Mouse (Mus musculus) liver, postnatal 0 days (tissue): ENCODE measurements at regions not wholly inside any gene's neighbourhood (a gene's known extent, or its start where the extent isn't known, plus 50 kb on each side); places are given as distances from the start of the nearest gene placed in this dataset.

Source experiments
- ATAC-seq: fragments of 200-750 bp; cut with Nextera tagmentation; 2 replicates; pipeline ENCODE4 v1.8.0; 2017; ENCODE audit warnings: mild to moderate bottlenecking, moderate library complexity
- DNase-seq: peaks from one replicate; pipeline ENCODE4 v3.0.0-alpha.2; 2016
- H3K27ac ChIP-seq: fragments of 300-500 bp; sonication (generic); 2 replicates; pipeline ENCODE4 v1.5.1; 2014; ENCODE audit warnings: antibody characterized with exemption, moderate library complexity, mild to moderate bottlenecking, low read depth
- H3K27me3 ChIP-seq: fragments of 300-500 bp; sonication (generic); 2 replicates; pipeline ENCODE4 v1.6.1; 2014; ENCODE audit warnings: low read length, control low read depth, mixed read lengths; ENCODE audit not compliant: insufficient read depth
- H3K36me3 ChIP-seq: fragments of 300-500 bp; sonication (generic); replicated peaks from 2 replicates; pipeline ENCODE4 v1.6.1; 2014; ENCODE audit warnings: mild to moderate bottlenecking, control low read depth, low read length, moderate library complexity, mixed read lengths; ENCODE audit not compliant: insufficient read depth
- H3K4me1 ChIP-seq: fragments of 300-500 bp; sonication (generic); 2 replicates; pipeline ENCODE4 v1.6.1; 2014; ENCODE audit warnings: antibody characterized with exemption, mild to moderate bottlenecking, control low read depth; ENCODE audit not compliant: insufficient read depth
- H3K4me2 ChIP-seq: fragments of 300-500 bp; sonication (generic); 2 replicates; pipeline ENCODE4 v1.6.1; 2014; ENCODE audit warnings: low read depth, mild to moderate bottlenecking, low read length, moderate library complexity, mixed read lengths
- H3K4me3 ChIP-seq: fragments of 300-500 bp; sonication (generic); 2 replicates; pipeline ENCODE4 v1.5.1; 2014; ENCODE audit warnings: low read depth, low read length
- H3K9ac ChIP-seq: fragments of 300-500 bp; sonication (generic); replicated peaks from 2 replicates; pipeline ENCODE4 v1.6.1; 2014; ENCODE audit warnings: mild to moderate bottlenecking, moderate library complexity
- H3K9me3 ChIP-seq: fragments of 300-500 bp; sonication (generic); 2 replicates; pipeline ENCODE4 v1.6.1; 2016; ENCODE audit warnings: mild to moderate bottlenecking, control low read depth, low read length, mixed read lengths
- CTCF ChIP-seq: sonication (generic); IDR thresholded peaks from 2 replicates; pipeline ENCODE4 v1.5.1; 2016; ENCODE audit warnings: antibody characterized with exemption, low read depth
- EP300 ChIP-seq: IDR thresholded peaks from 2 replicates; pipeline ENCODE4 v1.6.1; 2016; ENCODE audit warnings: antibody characterized with exemption, low read depth, mild to moderate bottlenecking
- WGBS: fragments of 180-500 bp; shearing (Covaris S2); extraction: QIAGEN DNeasy Blood & Tissue Kit; methylation state at CpG from one replicate; pipeline ENCODE4 v1.1.7; 2014; ENCODE audit not compliant: insufficient replicate concordance; 5-methylcytosine and 5-hydroxymethylcytosine counted together

GRCm38 (mm10) chr16:15107234-15107633 is 200.8 kb downstream of the Efcab1 start:
- WGBS, result 65% methylated on average over 1 of the region's 1 CpGs
- DNase-seq (no peak), ATAC-seq (no peak)
- Histone ChIP-seq H3K9me3 (no peaks in the 10 kb centered on the region), H3K27me3 (no peaks in the 10 kb centered on the region), H3K36me3 (no peaks in the 10 kb centered on the region), H3K9ac (no peak overlapping the region), H3K4me2 (no peak overlapping the region), H3K27ac (no peak overlapping the region), H3K4me1 (no peaks in the 10 kb centered on the region), H3K4me3 (no peak overlapping the region)
- no peak for TF ChIP-seq CTCF
- TF ChIP-seq EP300, result no peak

- WGBS, result 81% methylated on average over 2 of the region's 2 CpGs
- no peak for DNase-seq
- Histone ChIP-seq H3K9me3 (no peaks in the 10 kb centered on the region), H3K9ac (no peak overlapping the region), H3K27me3 (no peaks in the 10 kb centered on the region), H3K36me3 (no peaks in the 10 kb centered on the region), H3K4me3 (no peak overlapping the region), H3K4me2 (no peak overlapping the region), H3K4me1 (no peaks in the 10 kb centered on the region), H3K27ac (no peak overlapping the region)
- no peak for TF ChIP-seq CTCF
- TF ChIP-seq EP300, result no peak
- no peak for ATAC-seq
Observed at GRCm38 (mm10) chr16:15113131-15113530, 204.1 kb upstream of the Gm21897 start.

DNA sequence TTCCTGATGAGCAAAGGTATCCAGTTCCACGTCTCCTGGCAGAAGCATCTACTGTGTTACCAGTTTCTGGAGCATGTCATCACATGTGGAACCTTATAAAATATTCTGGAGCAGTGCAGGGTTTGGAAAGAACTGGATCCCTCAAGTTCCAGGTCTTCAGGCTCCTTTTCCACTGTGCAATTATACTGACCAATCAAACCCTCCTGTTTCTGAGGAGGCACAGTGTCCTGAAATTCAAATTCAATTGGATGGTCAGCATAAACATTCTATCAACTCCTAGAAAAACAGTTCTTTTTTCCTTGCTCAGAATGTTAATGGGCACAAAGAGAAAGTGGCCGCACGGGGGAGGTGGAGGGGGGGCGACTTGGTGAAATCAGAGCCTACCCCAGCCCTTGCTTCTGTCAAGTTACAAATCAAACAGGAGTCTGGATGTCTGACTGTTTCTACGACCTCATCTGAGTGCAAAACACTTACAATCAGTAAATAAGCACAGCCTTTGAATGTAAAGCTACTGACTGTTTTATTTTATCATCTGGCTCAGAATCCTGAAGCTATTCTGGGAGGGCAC is 203.2 kb upstream of the Gm21897 start:
- ATAC-seq, result no peak

DNA sequence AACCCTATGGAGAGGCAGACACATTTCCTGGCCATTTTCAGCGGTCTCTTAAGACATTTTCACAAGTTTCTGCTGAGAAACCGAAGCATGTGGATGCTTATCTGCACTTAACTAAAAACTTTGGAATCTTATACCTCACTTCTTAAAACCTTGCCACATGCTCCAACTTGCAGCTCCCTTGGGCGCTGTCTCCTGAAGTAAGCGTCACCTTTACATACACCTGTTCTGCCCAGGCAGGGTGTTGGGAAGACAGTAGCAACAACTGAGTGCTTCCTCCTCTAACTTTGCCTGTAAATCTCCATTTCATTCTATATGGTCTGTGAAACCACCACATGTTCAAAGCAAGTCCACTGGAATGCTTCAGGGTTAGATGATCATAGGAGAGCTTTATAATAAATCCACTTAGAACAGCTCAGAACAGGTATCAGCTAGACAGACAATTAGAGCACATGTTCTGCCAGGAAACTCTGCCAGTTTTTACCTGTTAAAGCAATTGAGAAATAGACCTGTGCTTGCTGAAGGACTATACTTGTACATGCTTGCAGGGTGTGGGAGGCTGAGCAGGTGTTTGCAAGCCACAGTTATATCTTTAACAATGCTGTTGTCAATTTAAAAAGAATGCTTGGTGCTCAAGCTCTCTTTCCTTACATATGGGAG is 202.6 kb upstream of the Gm21897 start:
- 53% methylated on average over 4 of the region's 4 CpGs for WGBS
- no peak overlapping the region for H3K4me3 ChIP-seq
- no peak overlapping the region for H3K27ac ChIP-seq
- no peak for ATAC-seq
- TF ChIP-seq CTCF (no peak), EP300 (no peak)
- no peaks in the 10 kb centered on the region for H3K36me3 ChIP-seq
- H3K4me2 ChIP-seq, result no peak overlapping the region
- no peaks in the 10 kb centered on the region for H3K4me1 ChIP-seq
- H3K9ac ChIP-seq, result no peak overlapping the region
- H3K27me3 ChIP-seq, result no peaks in the 10 kb centered on the region
- DNase-seq, result no peak
- H3K9me3 ChIP-seq, result no peaks in the 10 kb centered on the region

More for the DNA sequence above, 203.2 kb upstream of the Gm21897 start:
- Histone ChIP-seq H3K27ac (no peak overlapping the region), H3K4me3 (no peak overlapping the region), H3K9me3 (no peaks in the 10 kb centered on the region), H3K27me3 (no peaks in the 10 kb centered on the region), H3K9ac (no peak overlapping the region), H3K4me2 (no peak overlapping the region), H3K36me3 (no peaks in the 10 kb centered on the region), H3K4me1 (no peaks in the 10 kb centered on the region)
- TF ChIP-seq CTCF (no peak), EP300 (no peak)
- WGBS, result 34% methylated on average over 5 of the region's 5 CpGs
- no peak for DNase-seq

GRCm38 (mm10) chr16:15115386-15115785 is 201.9 kb upstream of the Gm21897 start:
- Histone ChIP-seq H3K4me2 (no peak overlapping the region), H3K36me3 (no peaks in the 10 kb centered on the region), H3K27ac (no peak overlapping the region), H3K9ac (no peak overlapping the region), H3K27me3 (no peaks in the 10 kb centered on the region), H3K4me3 (no peak overlapping the region), H3K4me1 (no peaks in the 10 kb centered on the region), H3K9me3 (no peaks in the 10 kb centered on the region)
- no peak for ATAC-seq
- no peak for TF ChIP-seq EP300
- no peak for TF ChIP-seq CTCF
- 48% methylated on average over 2 of the region's 2 CpGs for WGBS
- no peak for DNase-seq

- Histone ChIP-seq H3K4me1 (no peaks in the 10 kb centered on the region), H3K9ac (no peak overlapping the region), H3K4me3 (no peak overlapping the region), H3K27ac (no peak overlapping the region), H3K9me3 (no peaks in the 10 kb centered on the region), H3K27me3 (no peaks in the 10 kb centered on the region), H3K4me2 (no peak overlapping the region), H3K36me3 (no peaks in the 10 kb centered on the region)
- DNase-seq (no peak), ATAC-seq (no peak)
- 59% methylated on average over 1 of the region's 1 CpGs for WGBS
- no peak for TF ChIP-seq EP300
- TF ChIP-seq CTCF, result peak; percentile 34
Observed at GRCm38 (mm10) chr16:15119799-15120198, 197.5 kb upstream of the Gm21897 start.

DNA sequence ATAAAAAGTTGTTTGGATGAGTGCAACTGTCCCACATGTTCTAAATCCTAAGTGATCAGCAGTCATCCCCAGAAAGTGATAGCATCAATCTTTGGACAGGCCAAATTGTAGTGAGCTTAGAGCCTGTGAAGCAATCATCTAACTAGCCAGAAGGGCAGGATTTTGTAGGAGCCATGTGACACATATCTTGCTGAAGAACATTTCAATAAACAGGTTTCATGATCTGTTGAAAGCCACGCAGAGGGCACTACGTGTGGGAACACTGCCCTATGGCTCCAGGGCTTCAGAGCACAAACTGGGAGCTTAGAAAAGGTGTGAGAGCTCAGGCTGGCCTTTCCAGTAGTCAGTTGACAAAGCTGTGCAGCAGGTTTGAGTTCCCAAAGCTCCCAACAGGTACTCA is 188.3 kb upstream of the Gm21897 start:
- no peak overlapping the region for H3K9ac ChIP-seq
- DNase-seq (no peak), ATAC-seq (no peak)
- no peaks in the 10 kb centered on the region for H3K9me3 ChIP-seq
- TF ChIP-seq EP300, result no peak
- TF ChIP-seq CTCF, result no peak
- H3K4me3 ChIP-seq, result no peak overlapping the region
- no peaks in the 10 kb centered on the region for H3K36me3 ChIP-seq
- 76% methylated on average over 2 of the region's 2 CpGs for WGBS
- H3K4me1 ChIP-seq, result no peaks in the 10 kb centered on the region
- no peak overlapping the region for H3K27ac ChIP-seq
- no peaks in the 10 kb centered on the region for H3K27me3 ChIP-seq
- no peak overlapping the region for H3K4me2 ChIP-seq
